Comparison of ENCODE assay signal across 7 mouse cellular contexts in the genomic region with DNA sequence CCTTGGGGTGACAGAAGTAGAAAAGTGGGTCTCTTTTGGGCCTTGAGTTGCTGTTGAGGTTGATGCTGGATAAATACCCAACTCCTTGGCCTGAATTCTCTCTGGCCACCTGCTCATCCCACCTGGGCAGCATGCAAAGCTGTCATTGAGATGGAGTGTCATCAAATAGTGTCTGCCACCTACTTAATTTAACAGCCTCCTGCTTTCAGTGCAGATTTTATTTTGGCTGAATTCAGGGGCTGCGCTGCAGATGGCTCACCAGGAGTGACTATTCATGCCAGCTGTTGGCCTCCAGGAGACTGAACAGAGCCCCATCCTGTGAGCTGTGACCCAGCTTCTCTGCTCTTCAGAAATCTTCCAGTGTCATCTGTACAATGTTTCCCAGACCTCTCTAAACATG.
"Had no signal": no experiment of that assay in that cellular context is flagged by ENCODE, and none has a peak within 500 bp of the region (broad histone marks: within the 10 kb centered on the region; RNA-seq: fewer than 3 reads in every experiment).

No protein-coding gene starts in this region.

- DNase-seq: kidney, postnatal 14 days; lung, embryonic 14.5 days; lung, postnatal 10 days; right cerebral cortex, postnatal 14 days; thymus, postnatal 4 days had no signal

- ATAC-seq: liver, embryonic 12.5 days; midbrain, embryonic 16.5 days had no signal
